Mouse (Mus musculus): ENCODE measurements at regions not wholly inside any gene's neighbourhood (a gene's known extent, or its start where the extent isn't known, plus 50 kb on each side); places are given as distances from the start of the nearest gene placed in this dataset.

- H3K4me2 ChIP-seq (replicated peaks; ENCODE audit: low read depth, low read length): no peak overlapping the region
- 36% methylated on average over 7 of the region's 7 CpGs for WGBS
Observed at GRCm38 (mm10) chr3:21466113-21466645, 610.3 kb upstream of the Tbl1xr1 start.

DNA sequence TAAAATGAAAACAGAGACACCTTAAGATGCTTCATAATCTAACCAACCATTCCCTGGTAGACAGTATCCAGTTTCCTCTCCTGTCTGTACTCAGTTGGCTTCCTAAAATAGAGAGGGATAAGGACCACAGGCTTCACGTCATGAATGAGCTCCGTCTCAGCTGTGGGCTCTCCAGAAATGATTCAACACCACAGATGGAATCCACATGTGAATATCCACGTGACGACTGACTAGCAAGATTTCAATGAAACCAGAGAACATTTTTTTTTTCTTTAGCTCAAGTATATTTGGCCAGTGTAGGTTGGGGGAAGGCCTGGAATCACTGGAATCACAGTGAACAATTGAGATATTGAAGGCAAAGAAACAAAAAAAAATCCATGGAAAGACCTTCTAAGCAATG lies 599.1 kb upstream of the Tbl1xr1 start:
- Histone ChIP-seq H3K4me1 (ENCODE audit: insufficient read depth, low read depth, low read length) (peaks cover 8% of the 10 kb centered on the region), H3K9ac (replicated peaks; ENCODE audit: low read depth) (no peak overlapping the region), H3K4me2 (replicated peaks; ENCODE audit: low read depth, low read length) (no peak overlapping the region), H3K36me3 (ENCODE audit: insufficient read depth, low read length) (no peaks in the 10 kb centered on the region), H3K27me3 (replicated peaks; ENCODE audit: insufficient read depth, low read length) (no peaks in the 10 kb centered on the region), H3K4me3 (ENCODE audit: low read depth, low read length) (no peak overlapping the region), H3K27ac (ENCODE audit: low read length) (no peak overlapping the region), H3K9me3 (ENCODE audit: low read length) (no peaks in the 10 kb centered on the region)
- DNase-seq (ENCODE audit: low spot score): no peak
- ATAC-seq: no peak
- TF ChIP-seq EP300 (IDR thresholded peaks at IDR 0.05): no peak
- TF ChIP-seq CTCF (IDR thresholded peaks at IDR 0.05): no peak
- 72% methylated on average over 4 of the region's 4 CpGs for WGBS

More at GRCm38 (mm10) chr3:21466113-21466645, 610.3 kb upstream of the Tbl1xr1 start:
- Histone ChIP-seq H3K36me3 (ENCODE audit: insufficient read depth, low read length) (no peaks in the 10 kb centered on the region), H3K9me3 (ENCODE audit: low read length) (no peaks in the 10 kb centered on the region), H3K9ac (replicated peaks; ENCODE audit: low read depth) (no peak overlapping the region), H3K4me1 (ENCODE audit: insufficient read depth, low read depth, low read length) (no peaks in the 10 kb centered on the region; the same call in 1 of the 2 replicates), H3K27me3 (replicated peaks; ENCODE audit: insufficient read depth, low read length) (no peaks in the 10 kb centered on the region), H3K4me3 (ENCODE audit: low read depth, low read length) (no peak overlapping the region), H3K27ac (ENCODE audit: low read length) (no peak overlapping the region)
- DNase-seq (ENCODE audit: low spot score) (no peak), ATAC-seq (no peak)
- no peak for TF ChIP-seq EP300 (IDR thresholded peaks at IDR 0.05)
- no peak for TF ChIP-seq CTCF (IDR thresholded peaks at IDR 0.05)

- Histone ChIP-seq H3K9ac (replicated peaks; ENCODE audit: low read depth) (no peak overlapping the region), H3K27ac (ENCODE audit: low read length) (0 out of 2 replicates have a peak overlapping the region, but pooled peaks have one; percentile 26), H3K4me1 (ENCODE audit: insufficient read depth, low read depth, low read length) (peaks cover 8% of the 10 kb centered on the region), H3K27me3 (replicated peaks; ENCODE audit: insufficient read depth, low read length) (no peaks in the 10 kb centered on the region), H3K4me3 (ENCODE audit: low read depth, low read length) (no peak overlapping the region), H3K36me3 (ENCODE audit: insufficient read depth, low read length) (no peaks in the 10 kb centered on the region), H3K4me2 (replicated peaks; ENCODE audit: low read depth, low read length) (no peak overlapping the region), H3K9me3 (ENCODE audit: low read length) (no peaks in the 10 kb centered on the region)
- DNase-seq (ENCODE audit: low spot score): peak; percentile 58
- TF ChIP-seq CTCF (IDR thresholded peaks at IDR 0.05) (no peak), EP300 (IDR thresholded peaks at IDR 0.05) (peak; percentile 71)
- peak; percentile 75 for ATAC-seq
- 17% methylated on average over 5 of the region's 5 CpGs for WGBS
Observed at GRCm38 (mm10) chr3:21479021-21479795, 597.2 kb upstream of the Tbl1xr1 start.

GRCm38 (mm10) chr3:21479846-21480245 lies 596.6 kb upstream of the Tbl1xr1 start:
- no peak for ATAC-seq
- no peak overlapping the region for H3K9ac ChIP-seq (replicated peaks; ENCODE audit: low read depth)
- H3K9me3 ChIP-seq (ENCODE audit: low read length): no peaks in the 10 kb centered on the region
- no peak for TF ChIP-seq CTCF (IDR thresholded peaks at IDR 0.05)
- TF ChIP-seq EP300 (IDR thresholded peaks at IDR 0.05): no peak
- peaks cover 8% of the 10 kb centered on the region for H3K4me1 ChIP-seq (ENCODE audit: insufficient read depth, low read depth, low read length)
- H3K27ac ChIP-seq (ENCODE audit: low read length): no peak overlapping the region
- H3K36me3 ChIP-seq (ENCODE audit: insufficient read depth, low read length): no peaks in the 10 kb centered on the region
- H3K27me3 ChIP-seq (replicated peaks; ENCODE audit: insufficient read depth, low read length): no peaks in the 10 kb centered on the region
- H3K4me2 ChIP-seq (replicated peaks; ENCODE audit: low read depth, low read length): no peak overlapping the region
- H3K4me3 ChIP-seq (ENCODE audit: low read depth, low read length): no peak overlapping the region
- no peak for DNase-seq (ENCODE audit: low spot score)

- H3K27ac ChIP-seq (ENCODE audit: low read length): no peak overlapping the region
- WGBS: 87% methylated on average over 2 of the region's 2 CpGs
Observed at GRCm38 (mm10) chr3:21484052-21484451, 592.4 kb upstream of the Tbl1xr1 start.

GRCm38 (mm10) chr3:21485454-21485853 lies 591.0 kb upstream of the Tbl1xr1 start:
- Histone ChIP-seq H3K9ac (replicated peaks; ENCODE audit: low read depth) (no peak overlapping the region), H3K4me2 (replicated peaks; ENCODE audit: low read depth, low read length) (no peak overlapping the region), H3K4me1 (ENCODE audit: insufficient read depth, low read depth, low read length) (no peaks in the 10 kb centered on the region), H3K36me3 (ENCODE audit: insufficient read depth, low read length) (no peaks in the 10 kb centered on the region), H3K27me3 (replicated peaks; ENCODE audit: insufficient read depth, low read length) (no peaks in the 10 kb centered on the region), H3K9me3 (ENCODE audit: low read length) (no peaks in the 10 kb centered on the region), H3K4me3 (ENCODE audit: low read depth, low read length) (no peak overlapping the region), H3K27ac (ENCODE audit: low read length) (no peak overlapping the region)
- DNase-seq (ENCODE audit: low spot score) (no peak), ATAC-seq (no peak)
- no peak for TF ChIP-seq CTCF (IDR thresholded peaks at IDR 0.05)
- no peak for TF ChIP-seq EP300 (IDR thresholded peaks at IDR 0.05)

More at GRCm38 (mm10) chr3:21484052-21484451, 592.4 kb upstream of the Tbl1xr1 start:
- Histone ChIP-seq H3K9me3 (ENCODE audit: low read length) (no peaks in the 10 kb centered on the region), H3K4me3 (ENCODE audit: low read depth, low read length) (no peak overlapping the region), H3K36me3 (ENCODE audit: insufficient read depth, low read length) (no peaks in the 10 kb centered on the region), H3K4me2 (replicated peaks; ENCODE audit: low read depth, low read length) (no peak overlapping the region), H3K4me1 (ENCODE audit: insufficient read depth, low read depth, low read length) (peaks cover 3% of the 10 kb centered on the region; the same call in 1 of the 2 replicates), H3K27me3 (replicated peaks; ENCODE audit: insufficient read depth, low read length) (no peaks in the 10 kb centered on the region), H3K9ac (replicated peaks; ENCODE audit: low read depth) (no peak overlapping the region)
- no peak for TF ChIP-seq EP300 (IDR thresholded peaks at IDR 0.05)
- no peak for TF ChIP-seq CTCF (IDR thresholded peaks at IDR 0.05)
- DNase-seq (ENCODE audit: low spot score) (no peak), ATAC-seq (no peak)
